Mouse (Mus musculus) neural tube, embryonic 14.5 days (tissue): ENCODE data around the gene Rrp1. TPM values are rescaled to one million over a fixed set of nuclear protein-coding genes. Genes with fewer than 3 reads are reported as not detected.
A peak's percentile ranks its signal among the peaks of the same experiment; 100 is the strongest.

ENCODE experiments used
- ATAC-seq: fragments of 200-750 bp; cut with Nextera tagmentation; 2 replicates; pipeline ENCODE4 v1.8.0; 2017; ENCODE audit warnings: low read depth, mild to moderate bottlenecking, moderate TSS enrichment, moderate library complexity
- H3K27ac ChIP-seq: fragments of 300-500 bp; sonication (generic); 2 replicates; pipeline ENCODE4 v1.5.1; 2014; ENCODE audit warnings: low read depth, mild to moderate bottlenecking, control low read depth, low read length, moderate library complexity, mixed read lengths
- H3K27me3 ChIP-seq: fragments of 300-500 bp; sonication (generic); 2 replicates; pipeline ENCODE4 v1.6.1; 2014; ENCODE audit warnings: low read length; ENCODE audit not compliant: control insufficient read depth, insufficient read depth
- H3K36me3 ChIP-seq: fragments of 300-500 bp; sonication (generic); 2 replicates; pipeline ENCODE4 v1.6.1; 2014; ENCODE audit warnings: low read length, mixed read lengths; ENCODE audit not compliant: control insufficient read depth, insufficient read depth
- H3K4me1 ChIP-seq: fragments of 300-500 bp; sonication (generic); 2 replicates; pipeline ENCODE4 v1.6.1; 2014; ENCODE audit warnings: low read length; ENCODE audit not compliant: control insufficient read depth, insufficient read depth
- H3K4me2 ChIP-seq: fragments of 300-500 bp; sonication (generic); 2 replicates; pipeline ENCODE4 v1.6.1; 2014; ENCODE audit warnings: mild to moderate bottlenecking, low read depth, low read length, control low read depth
- H3K4me3 ChIP-seq: fragments of 300-500 bp; sonication (generic); 2 replicates; pipeline ENCODE4 v1.5.1; 2014; ENCODE audit warnings: low read depth, low read length, control low read depth, mixed read lengths
- H3K9ac ChIP-seq: fragments of 300-500 bp; sonication (generic); replicated peaks from 2 replicates; pipeline ENCODE4 v1.6.1; 2014; ENCODE audit warnings: low read depth, mild to moderate bottlenecking, control low read depth, low read length, mixed read lengths
- H3K9me3 ChIP-seq: fragments of 300-500 bp; sonication (generic); 2 replicates; pipeline ENCODE4 v1.6.1; 2016; ENCODE audit warnings: low read length; ENCODE audit not compliant: control insufficient read depth
- WGBS: fragments of 180-500 bp; shearing (Covaris S2); extraction: QIAGEN DNeasy Blood & Tissue Kit; methylation state at CpG from one replicate; pipeline ENCODE4 v1.1.7; 2014; 5-methylcytosine and 5-hydroxymethylcytosine counted together
- polyA plus RNA-seq: library from polyadenylated mRNA; unstranded; fragments of >200 nt; fragmentation: Nextera tagmentation; extraction: Ambion mirVana; gene quantifications from 2 replicates; pipeline ENCODE4 v1.2.1, GENCODE M21; 2014

Gene Rrp1
- polyA plus RNA-seq, 1 experiment from 2014 or later: 312 TPM

- H3K9ac ChIP-seq: no peak overlapping the region
- H3K27ac ChIP-seq: no peak overlapping the region
- H3K36me3 ChIP-seq: peaks cover 19% of the 10 kb centered on the region
- no peaks in the 10 kb centered on the region for H3K9me3 ChIP-seq
- H3K4me1 ChIP-seq: no peaks in the 10 kb centered on the region
- H3K4me2 ChIP-seq: 0 out of 2 replicates have a peak overlapping the region, but pooled peaks have one; percentile 15
- no peak overlapping the region for H3K4me3 ChIP-seq
- H3K27me3 ChIP-seq: peaks cover 1% of the 10 kb centered on the region; the same call in 1 of the 2 replicates
- WGBS: 55% methylated on average over 4 of the region's 4 CpGs
- ATAC-seq: peak; percentile 36; the same call in 1 of the 2 replicates
Observed at GRCm38 (mm10) chr10:78396625-78396885, 16.3 kb downstream of the Rrp1 start.

- Histone ChIP-seq H3K4me2 (0 out of 2 replicates have a peak overlapping the region, but pooled peaks have one; percentile 15), H3K4me1 (no peaks in the 10 kb centered on the region), H3K4me3 (no peak overlapping the region), H3K9ac (0 out of 2 replicates have a peak overlapping the region, but pooled peaks have one; percentile 0), H3K27me3 (peaks cover 4% of the 10 kb centered on the region; the same call in 1 of the 2 replicates), H3K27ac (peak overlapping the region; percentile 52; the same call in 1 of the 2 replicates), H3K36me3 (peaks cover 14% of the 10 kb centered on the region), H3K9me3 (no peaks in the 10 kb centered on the region)
- 4% methylated on average over 17 of the region's 17 CpGs for WGBS
- peak; percentile 91 for ATAC-seq
Observed at GRCm38 (mm10) chr10:78395819-78396624, 16.8 kb downstream of the Rrp1 start.

GRCm38 (mm10) chr10:78395377-78395776, 17.5 kb downstream of the Rrp1 start:
- H3K27ac ChIP-seq: peak overlapping the region; percentile 52; the same call in 1 of the 2 replicates
- H3K4me2 ChIP-seq: no peak overlapping the region
- ATAC-seq: peak; percentile 16; the same call in 1 of the 2 replicates
- H3K9me3 ChIP-seq: no peaks in the 10 kb centered on the region
- peaks cover 4% of the 10 kb centered on the region; the same call in 1 of the 2 replicates for H3K27me3 ChIP-seq
- no peaks in the 10 kb centered on the region for H3K4me1 ChIP-seq
- WGBS: 83% methylated on average over 3 of the region's 3 CpGs
- peaks cover 7% of the 10 kb centered on the region; the same call in 1 of the 2 replicates for H3K36me3 ChIP-seq
- 0 out of 2 replicates have a peak overlapping the region, but pooled peaks have one; percentile 0 for H3K9ac ChIP-seq
- no peak overlapping the region for H3K4me3 ChIP-seq

- 3% methylated on average over 18 of the region's 18 CpGs for WGBS
Observed at GRCm38 (mm10) chr10:78392072-78392471, 20.8 kb downstream of the Rrp1 start.

GRCm38 (mm10) chr10:78390982-78391470, 21.8 kb downstream of the Rrp1 start:
- Histone ChIP-seq H3K4me2 (no peak overlapping the region), H3K27ac (no peak overlapping the region), H3K36me3 (no peaks in the 10 kb centered on the region), H3K27me3 (peaks cover 4% of the 10 kb centered on the region; the same call in 1 of the 2 replicates), H3K9ac (no peak overlapping the region), H3K4me3 (no peak overlapping the region), H3K4me1 (no peaks in the 10 kb centered on the region), H3K9me3 (no peaks in the 10 kb centered on the region)
- no peak for ATAC-seq
- WGBS: 15% methylated on average over 4 of the region's 4 CpGs

More at GRCm38 (mm10) chr10:78392072-78392471, 20.8 kb downstream of the Rrp1 start:
- H3K4me1 ChIP-seq: no peaks in the 10 kb centered on the region
- no peaks in the 10 kb centered on the region for H3K36me3 ChIP-seq
- no peak for ATAC-seq
- H3K4me2 ChIP-seq: no peak overlapping the region
- H3K9ac ChIP-seq: no peak overlapping the region
- no peak overlapping the region for H3K27ac ChIP-seq
- no peak overlapping the region for H3K4me3 ChIP-seq
- H3K9me3 ChIP-seq: no peaks in the 10 kb centered on the region
- peaks cover 4% of the 10 kb centered on the region; the same call in 1 of the 2 replicates for H3K27me3 ChIP-seq

- H3K27me3 ChIP-seq: peaks cover 4% of the 10 kb centered on the region; the same call in 1 of the 2 replicates
- no peaks in the 10 kb centered on the region for H3K9me3 ChIP-seq
- no peaks in the 10 kb centered on the region for H3K36me3 ChIP-seq
- 35% methylated on average over 20 of the region's 20 CpGs for WGBS
- no peak for ATAC-seq
- H3K4me3 ChIP-seq: no peak overlapping the region
- no peaks in the 10 kb centered on the region for H3K4me1 ChIP-seq
- H3K27ac ChIP-seq: no peak overlapping the region
- no peak overlapping the region for H3K9ac ChIP-seq
- no peak overlapping the region for H3K4me2 ChIP-seq
Observed at GRCm38 (mm10) chr10:78388216-78388980, 24.4 kb downstream of the Rrp1 start.

GRCm38 (mm10) chr10:78385520-78385919, 27.3 kb downstream of the Rrp1 start:
- H3K9me3 ChIP-seq: no peaks in the 10 kb centered on the region
- H3K27me3 ChIP-seq: no peaks in the 10 kb centered on the region
- no peak for ATAC-seq
- H3K4me2 ChIP-seq: no peak overlapping the region
- 27% methylated on average over 5 of the region's 5 CpGs for WGBS
- no peaks in the 10 kb centered on the region for H3K4me1 ChIP-seq
- no peaks in the 10 kb centered on the region for H3K36me3 ChIP-seq
- no peak overlapping the region for H3K9ac ChIP-seq
- H3K27ac ChIP-seq: no peak overlapping the region
- H3K4me3 ChIP-seq: no peak overlapping the region

GRCm38 (mm10) chr10:78383567-78383966, 29.3 kb downstream of the Rrp1 start:
- Histone ChIP-seq H3K27ac (no peak overlapping the region), H3K9me3 (no peaks in the 10 kb centered on the region), H3K4me2 (no peak overlapping the region), H3K27me3 (no peaks in the 10 kb centered on the region), H3K4me3 (no peak overlapping the region), H3K9ac (no peak overlapping the region), H3K4me1 (no peaks in the 10 kb centered on the region), H3K36me3 (no peaks in the 10 kb centered on the region)
- no peak for ATAC-seq
- 80% methylated on average over 3 of the region's 3 CpGs for WGBS
